Mouse (Mus musculus): ENCODE measurements around the gene Pcnx3. TPM values are rescaled to one million over a fixed set of nuclear protein-coding genes. Genes with fewer than 3 reads are reported as not detected.

Gene Pcnx3
- 8.2 and 9.7 TPM in 2 replicates for polyA plus RNA-seq (2015; fragmentation: Nextera tagmentation; extraction: Ambion mirVana)

GRCm38 (mm10) chr19:5688200-5689087, at the start of gene Pcnx3, which contains the start of gene Map3k11:
Pcnx3 (minus strand) TSS chr19:5688908.
Map3k11 (plus strand) TSS chr19:5688742.
- peaks cover 61% of the 10 kb centered on the region for H3K4me1 ChIP-seq (ENCODE audit: control insufficient read depth, low read depth, low read length)
- peak within 1 kb of the TSS; percentile 99 for H3K9ac ChIP-seq (ENCODE audit: low read depth, low read length)
- H3K9me3 ChIP-seq (replicated peaks; ENCODE audit: control insufficient read depth, low read length) = no peaks in the 10 kb centered on the region
- peak within 1 kb of the TSS; percentile 95 for H3K4me3 ChIP-seq (ENCODE audit: low read depth, low read length)
- WGBS (ENCODE audit: insufficient replicate concordance) = under 1% methylated on average over 68 of the region's 69 CpGs
- peak; percentile 81 for ATAC-seq (ENCODE audit: low read depth)
- H3K27ac ChIP-seq (ENCODE audit: low read length) = peak within 1 kb of the TSS; percentile 97
- H3K36me3 ChIP-seq (ENCODE audit: control insufficient read depth, insufficient read depth) = peaks cover 26% of the 10 kb centered on the region
- H3K27me3 ChIP-seq (ENCODE audit: control insufficient read depth, insufficient read depth, low read depth, low read length) = no peaks in the 10 kb centered on the region
- H3K4me2 ChIP-seq (ENCODE audit: low read depth, low read length) = peak within 1 kb of the TSS; percentile 100

GRCm38 (mm10) chr19:5734325-5734724, 45.6 kb upstream of the Pcnx3 start:
- H3K9me3 ChIP-seq (replicated peaks; ENCODE audit: control insufficient read depth, low read length) = no peaks in the 10 kb centered on the region
- H3K4me3 ChIP-seq (ENCODE audit: low read depth, low read length) = no peak overlapping the region
- no peaks in the 10 kb centered on the region for H3K36me3 ChIP-seq (ENCODE audit: control insufficient read depth, insufficient read depth)
- H3K4me2 ChIP-seq (ENCODE audit: low read depth, low read length) = no peak overlapping the region
- no peak overlapping the region for H3K9ac ChIP-seq (ENCODE audit: low read depth, low read length)
- H3K4me1 ChIP-seq (ENCODE audit: control insufficient read depth, low read depth, low read length) = peaks cover 25% of the 10 kb centered on the region
- peaks cover 16% of the 10 kb centered on the region for H3K27me3 ChIP-seq (ENCODE audit: control insufficient read depth, insufficient read depth, low read depth, low read length)
- ATAC-seq (ENCODE audit: low read depth) = no peak
- no peak overlapping the region for H3K27ac ChIP-seq (ENCODE audit: low read length)
- WGBS (ENCODE audit: insufficient replicate concordance) = 56% methylated on average over 9 of the region's 9 CpGs

- H3K27ac ChIP-seq (ENCODE audit: low read length) = no peak overlapping the region
- peak; percentile 44 for ATAC-seq (ENCODE audit: low read depth)
- peak overlapping the region; percentile 69 for H3K4me3 ChIP-seq (ENCODE audit: low read depth, low read length)
- H3K4me1 ChIP-seq (ENCODE audit: control insufficient read depth, low read depth, low read length) = peaks cover 48% of the 10 kb centered on the region
- peaks cover 5% of the 10 kb centered on the region; the same call in 1 of the 2 replicates for H3K27me3 ChIP-seq (ENCODE audit: control insufficient read depth, insufficient read depth, low read depth, low read length)
- H3K9me3 ChIP-seq (replicated peaks; ENCODE audit: control insufficient read depth, low read length) = no peaks in the 10 kb centered on the region
- WGBS (ENCODE audit: insufficient replicate concordance) = under 1% methylated on average over 47 of the region's 47 CpGs
- H3K4me2 ChIP-seq (ENCODE audit: low read depth, low read length) = peak overlapping the region; percentile 86
- no peaks in the 10 kb centered on the region for H3K36me3 ChIP-seq (ENCODE audit: control insufficient read depth, insufficient read depth)
- H3K9ac ChIP-seq (ENCODE audit: low read depth, low read length) = peak overlapping the region; percentile 68
Observed at GRCm38 (mm10) chr19:5731264-5731978, 42.7 kb upstream of the Pcnx3 start.

GRCm38 (mm10) chr19:5730314-5731186, 41.8 kb upstream of the Pcnx3 start:
- no peak for ATAC-seq (ENCODE audit: low read depth)
- Histone ChIP-seq H3K4me3 (ENCODE audit: low read depth, low read length) (peak overlapping the region; percentile 69), H3K4me2 (ENCODE audit: low read depth, low read length) (peak overlapping the region; percentile 86), H3K9ac (ENCODE audit: low read depth, low read length) (peak overlapping the region; percentile 68), H3K36me3 (ENCODE audit: control insufficient read depth, insufficient read depth) (no peaks in the 10 kb centered on the region), H3K27ac (ENCODE audit: low read length) (no peak overlapping the region), H3K4me1 (ENCODE audit: control insufficient read depth, low read depth, low read length) (peaks cover 48% of the 10 kb centered on the region), H3K27me3 (ENCODE audit: control insufficient read depth, insufficient read depth, low read depth, low read length) (peaks cover 2% of the 10 kb centered on the region; the same call in 1 of the 2 replicates), H3K9me3 (replicated peaks; ENCODE audit: control insufficient read depth, low read length) (no peaks in the 10 kb centered on the region)
- 72% methylated on average over 29 of the region's 29 CpGs for WGBS (ENCODE audit: insufficient replicate concordance)

GRCm38 (mm10) chr19:5729444-5729815, 40.7 kb upstream of the Pcnx3 start, which contains the start of gene Fam89b:
Fam89b (minus strand) TSS chr19:5729653.
- peak within 1 kb of the TSS; percentile 92 for H3K4me3 ChIP-seq (ENCODE audit: low read depth, low read length)
- no peaks in the 10 kb centered on the region for H3K27me3 ChIP-seq (ENCODE audit: control insufficient read depth, insufficient read depth, low read depth, low read length)
- peak within 1 kb of the TSS; percentile 98 for H3K27ac ChIP-seq (ENCODE audit: low read length)
- peak within 1 kb of the TSS; percentile 98 for H3K9ac ChIP-seq (ENCODE audit: low read depth, low read length)
- peak; percentile 45 for ATAC-seq (ENCODE audit: low read depth)
- WGBS (ENCODE audit: insufficient replicate concordance) = under 1% methylated on average over 37 of the region's 37 CpGs
- H3K9me3 ChIP-seq (replicated peaks; ENCODE audit: control insufficient read depth, low read length) = no peaks in the 10 kb centered on the region
- H3K36me3 ChIP-seq (ENCODE audit: control insufficient read depth, insufficient read depth) = no peaks in the 10 kb centered on the region
- peaks cover 48% of the 10 kb centered on the region for H3K4me1 ChIP-seq (ENCODE audit: control insufficient read depth, low read depth, low read length)
- H3K4me2 ChIP-seq (ENCODE audit: low read depth, low read length) = peak within 1 kb of the TSS; percentile 93

- no peak for ATAC-seq (ENCODE audit: low read depth)
Observed at GRCm38 (mm10) chr19:5728631-5729443, 40.1 kb upstream of the Pcnx3 start.

GRCm38 (mm10) chr19:5727701-5728100, 39.0 kb upstream of the Pcnx3 start:
- H3K27me3 ChIP-seq (ENCODE audit: control insufficient read depth, insufficient read depth, low read depth, low read length) = no peaks in the 10 kb centered on the region
- no peak for ATAC-seq (ENCODE audit: low read depth)
- peak overlapping the region; percentile 92 for H3K4me3 ChIP-seq (ENCODE audit: low read depth, low read length)
- H3K9me3 ChIP-seq (replicated peaks; ENCODE audit: control insufficient read depth, low read length) = no peaks in the 10 kb centered on the region
- 1% methylated on average over 14 of the region's 14 CpGs for WGBS (ENCODE audit: insufficient replicate concordance)
- H3K36me3 ChIP-seq (ENCODE audit: control insufficient read depth, insufficient read depth) = no peaks in the 10 kb centered on the region
- peaks cover 55% of the 10 kb centered on the region for H3K4me1 ChIP-seq (ENCODE audit: control insufficient read depth, low read depth, low read length)
- peak overlapping the region; percentile 93 for H3K4me2 ChIP-seq (ENCODE audit: low read depth, low read length)
- peak overlapping the region; percentile 98 for H3K27ac ChIP-seq (ENCODE audit: low read length)
- peak overlapping the region; percentile 98 for H3K9ac ChIP-seq (ENCODE audit: low read depth, low read length)

More at GRCm38 (mm10) chr19:5728631-5729443, 40.1 kb upstream of the Pcnx3 start:
- peak overlapping the region; percentile 92 for H3K4me3 ChIP-seq (ENCODE audit: low read depth, low read length)
- peak overlapping the region; percentile 98 for H3K9ac ChIP-seq (ENCODE audit: low read depth, low read length)
- 11% methylated on average over 37 of the region's 37 CpGs for WGBS (ENCODE audit: insufficient replicate concordance)
- peaks cover 50% of the 10 kb centered on the region for H3K4me1 ChIP-seq (ENCODE audit: control insufficient read depth, low read depth, low read length)
- H3K36me3 ChIP-seq (ENCODE audit: control insufficient read depth, insufficient read depth) = no peaks in the 10 kb centered on the region
- H3K27me3 ChIP-seq (ENCODE audit: control insufficient read depth, insufficient read depth, low read depth, low read length) = no peaks in the 10 kb centered on the region
- peak overlapping the region; percentile 98 for H3K27ac ChIP-seq (ENCODE audit: low read length)
- H3K4me2 ChIP-seq (ENCODE audit: low read depth, low read length) = peak overlapping the region; percentile 93
- no peaks in the 10 kb centered on the region for H3K9me3 ChIP-seq (replicated peaks; ENCODE audit: control insufficient read depth, low read length)

Data from liver, embryonic 16.5 days (tissue).